Mouse (Mus musculus): ENCODE results near the gene Spata9. TPM values are rescaled to one million over a fixed set of nuclear protein-coding genes. Genes with fewer than 3 reads are reported as not detected.
A peak's percentile ranks its signal among the peaks of the same experiment; 100 is the strongest.

Gene Spata9
- polyA plus RNA-seq, 1 experiment = not detected

- no peak for TF ChIP-seq GATA1 (IDR thresholded peaks at IDR 0.05; ENCODE audit: low read length)
Measured at GRCm38 (mm10) chr13:75975629-75976028, 8.7 kb downstream of the Spata9 start.

- no peak for TF ChIP-seq GATA1 (IDR thresholded peaks at IDR 0.05; ENCODE audit: low read length)
Measured at GRCm38 (mm10) chr13:75976218-75976617, 9.3 kb downstream of the Spata9 start.

GRCm38 (mm10) chr13:75976649-75977048, 9.7 kb downstream of the Spata9 start:
- TF ChIP-seq GATA1 (IDR thresholded peaks at IDR 0.05; ENCODE audit: low read length) = no peak

- TF ChIP-seq GATA1 (IDR thresholded peaks at IDR 0.05; ENCODE audit: low read length) = no peak
Measured at GRCm38 (mm10) chr13:75981901-75982300, 15.0 kb downstream of the Spata9 start.

GRCm38 (mm10) chr13:75988096-75988495, 21.1 kb downstream of the Spata9 start:
- TF ChIP-seq GATA1 (IDR thresholded peaks at IDR 0.05; ENCODE audit: low read length) = no peak

- TF ChIP-seq GATA1 (IDR thresholded peaks at IDR 0.05; ENCODE audit: low read length) = no peak
Measured at GRCm38 (mm10) chr13:75992169-75993028, 25.4 kb downstream of the Spata9 start.

GRCm38 (mm10) chr13:76003272-76003671, 36.3 kb downstream of the Spata9 start:
- no peak for TF ChIP-seq GATA1 (IDR thresholded peaks at IDR 0.05; ENCODE audit: low read length)

GRCm38 (mm10) chr13:76014511-76014910, 47.6 kb downstream of the Spata9 start:
- TF ChIP-seq GATA1 (IDR thresholded peaks at IDR 0.05; ENCODE audit: low read length) = peak; percentile 38

- peak; percentile 55 for TF ChIP-seq GATA1 (IDR thresholded peaks at IDR 0.05; ENCODE audit: low read length)
Measured at GRCm38 (mm10) chr13:76017465-76017864, 50.5 kb downstream of the Spata9 start.

GRCm38 (mm10) chr13:76017974-76018843, 51.3 kb downstream of the Spata9 start, which contains the start of gene Rfesd:
Gene Rfesd (minus strand): TSS chr13:76018719.
- no peak for TF ChIP-seq GATA1 (IDR thresholded peaks at IDR 0.05; ENCODE audit: low read length)

- no peak for TF ChIP-seq GATA1 (IDR thresholded peaks at IDR 0.05; ENCODE audit: low read length)
Measured at GRCm38 (mm10) chr13:76018844-76019400, 52.0 kb downstream of the Spata9 start.

- TF ChIP-seq GATA1 (IDR thresholded peaks at IDR 0.05; ENCODE audit: low read length) = no peak
Measured at GRCm38 (mm10) chr13:76021782-76022181, 54.8 kb downstream of the Spata9 start.

- no peak for TF ChIP-seq GATA1 (IDR thresholded peaks at IDR 0.05; ENCODE audit: low read length)
Measured at GRCm38 (mm10) chr13:76024588-76024987, 57.6 kb downstream of the Spata9 start.

- TF ChIP-seq GATA1 (IDR thresholded peaks at IDR 0.05; ENCODE audit: low read length) = no peak
Measured at GRCm38 (mm10) chr13:76042455-76042854, 75.5 kb downstream of the Spata9 start.

GRCm38 (mm10) chr13:76044971-76045370, 78.0 kb downstream of the Spata9 start:
- TF ChIP-seq GATA1 (IDR thresholded peaks at IDR 0.05; ENCODE audit: low read length) = no peak

Other genes with a start within 250 kb of the Spata9 start
- gene Glrx, start 127.3 kb upstream of the Spata9 start, polyA plus RNA-seq (2012) = 1.3 and 2.4 TPM in 2 replicates
- gene Rhobtb3, start 23.2 kb upstream of the Spata9 start, polyA plus RNA-seq (2012) = 13.5 and 15.1 TPM in 2 replicates
- gene Rfesd, start 51.6 kb downstream of the Spata9 start, polyA plus RNA-seq (2012) = 2.4 and 2.7 TPM in 2 replicates
- not detected in 2 replicates for gene Gpr150, start 89.8 kb downstream of the Spata9 start, polyA plus RNA-seq (2012)
- gene Arsk, start 131.5 kb downstream of the Spata9 start, polyA plus RNA-seq (2012) = 0.69 and 1.1 TPM in 2 replicates
- 0.61 and 0.68 TPM in 2 replicates for gene Ttc37, start 131.6 kb downstream of the Spata9 start, polyA plus RNA-seq (2012)

Measured in G1E-ER4 (cell line).